Mouse (Mus musculus): ENCODE data around the gene Cited2.

The Cited2 gene

DNA sequence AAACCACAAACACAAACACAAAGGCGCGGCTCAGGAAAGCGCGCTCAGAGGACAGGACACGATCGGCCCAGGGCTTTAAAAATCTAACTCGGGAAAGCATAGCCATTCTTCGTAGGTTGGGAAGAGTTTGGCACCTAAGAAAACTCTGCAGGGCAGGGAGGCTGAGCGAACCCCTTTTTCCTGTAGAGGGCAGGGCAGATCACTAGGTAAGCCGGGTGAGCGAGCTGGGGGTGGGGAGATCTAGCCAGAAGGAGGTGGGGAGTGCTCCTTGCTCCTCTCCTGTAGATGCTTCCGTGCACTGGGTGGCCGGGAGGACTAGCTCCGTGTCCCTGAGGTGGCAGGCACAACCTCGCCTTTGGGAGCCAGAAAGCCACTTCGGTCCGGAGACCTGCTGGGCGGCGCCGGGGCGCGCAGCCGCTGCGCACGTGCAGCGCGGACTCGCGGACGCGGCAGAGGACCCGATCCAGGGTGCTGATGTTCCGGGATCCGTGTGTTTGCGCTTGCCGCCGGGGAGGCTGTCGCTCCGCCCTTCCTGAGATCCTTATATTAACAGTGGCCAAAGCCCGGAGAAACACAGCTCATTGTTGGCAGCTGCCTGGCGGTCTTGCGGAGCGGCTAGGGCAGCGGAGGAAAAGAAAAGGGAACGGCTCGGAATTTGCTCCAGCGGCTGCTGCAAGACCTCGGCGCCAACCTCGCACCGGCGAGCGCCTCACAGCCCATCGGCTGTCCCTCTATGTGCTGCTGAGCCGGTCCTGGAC is at the start of gene Cited2:
Gene Cited2, plus strand, starts transcription at position 566 of the 758 bp plus-strand sequence.
- DNase-seq: peak; percentile 95

- no peak for DNase-seq
These were observed 48.6 kb upstream of the Cited2 start for GRCm38 (mm10) chr10:17674454-17674853.

DNA sequence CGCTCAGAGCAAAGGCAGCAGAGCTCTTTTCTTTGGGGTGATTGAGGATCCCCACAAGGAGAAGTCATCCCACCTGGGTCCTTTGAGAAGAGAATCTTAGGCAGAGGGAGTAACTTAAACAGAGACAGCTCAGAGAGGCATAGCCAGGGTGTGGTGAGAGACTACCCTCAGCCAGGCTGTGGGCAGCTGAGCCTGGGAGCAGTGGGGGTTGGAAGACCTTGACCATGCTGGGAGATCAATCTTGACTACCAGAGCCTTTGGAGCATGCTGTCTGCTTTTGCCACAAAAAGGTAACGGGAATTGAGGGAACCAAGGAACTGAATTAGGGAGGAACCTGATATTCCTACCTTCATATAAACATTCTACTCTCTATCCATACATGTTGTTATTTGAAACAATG is 48.1 kb upstream of the Cited2 start:
- DNase-seq: no peak

- no peak for DNase-seq
These were observed 46.6 kb upstream of the Cited2 start for GRCm38 (mm10) chr10:17676464-17676863.

DNA sequence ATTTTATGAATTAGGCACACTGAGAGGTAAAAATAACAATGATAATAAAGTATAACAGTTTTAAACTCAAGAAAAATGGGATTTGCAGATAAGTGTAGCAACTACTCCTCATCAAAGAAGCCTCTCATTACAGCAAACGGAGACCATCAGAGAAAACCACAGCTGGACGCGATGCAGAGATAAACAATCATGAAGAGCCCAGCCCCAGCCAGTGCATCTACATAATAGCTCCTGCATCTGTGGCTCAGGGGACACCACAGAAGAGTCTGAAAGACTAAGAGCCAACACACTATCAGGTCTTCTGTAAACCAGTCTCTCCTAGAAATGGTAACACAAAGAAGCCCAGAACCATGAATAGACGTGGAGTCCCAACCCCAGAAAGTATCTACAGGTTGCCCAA is 45.7 kb upstream of the Cited2 start:
- DNase-seq: peak; percentile 31

DNA sequence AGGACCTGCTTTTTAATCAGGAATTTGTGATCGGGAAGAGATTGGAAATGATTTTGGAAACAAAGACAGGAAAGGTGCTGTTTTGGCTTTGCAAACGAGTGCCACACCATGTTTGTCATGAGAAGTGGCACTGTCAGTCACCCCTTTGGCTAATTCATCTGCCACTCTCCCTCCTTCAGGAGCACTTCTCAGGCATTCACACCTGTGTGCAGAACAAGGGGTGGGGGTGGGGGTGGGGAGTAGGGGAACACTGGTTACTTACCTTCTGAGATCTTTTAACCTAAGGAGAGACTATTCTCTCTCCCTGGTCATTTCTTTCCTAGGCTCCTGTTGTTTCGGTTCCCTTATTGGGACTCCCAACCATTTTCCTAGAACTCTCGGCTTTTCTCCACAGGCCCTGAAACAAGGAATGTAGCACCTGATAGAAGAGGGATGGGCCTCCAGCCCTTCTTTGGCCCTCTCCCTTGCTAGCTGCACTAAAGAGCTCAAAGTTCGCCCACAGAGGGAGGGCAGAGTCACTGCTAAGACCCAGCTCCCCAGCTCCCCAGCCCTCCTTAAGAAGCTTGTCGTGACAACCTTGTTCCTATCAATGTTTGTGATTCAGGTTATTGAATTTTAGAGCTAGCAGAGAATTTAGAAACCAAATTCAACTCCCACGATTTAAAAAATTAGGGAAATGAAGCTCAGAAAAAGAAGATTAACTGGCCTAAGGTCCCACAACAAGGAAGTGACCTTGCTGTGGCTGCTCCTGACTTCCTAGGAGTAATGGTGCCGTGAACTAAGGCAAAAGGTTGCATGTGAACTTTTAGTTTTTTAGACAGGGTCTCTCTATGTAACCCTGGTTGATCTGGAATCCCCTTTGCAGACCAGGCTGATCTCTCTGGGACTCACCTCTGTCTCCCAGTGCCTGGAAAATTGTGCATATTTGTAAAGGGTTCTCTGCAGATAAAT is 42.3 kb upstream of the Cited2 start:
- DNase-seq: no peak

GRCm38 (mm10) chr10:17681386-17681785 is 41.6 kb upstream of the Cited2 start:
- no peak for DNase-seq

DNA sequence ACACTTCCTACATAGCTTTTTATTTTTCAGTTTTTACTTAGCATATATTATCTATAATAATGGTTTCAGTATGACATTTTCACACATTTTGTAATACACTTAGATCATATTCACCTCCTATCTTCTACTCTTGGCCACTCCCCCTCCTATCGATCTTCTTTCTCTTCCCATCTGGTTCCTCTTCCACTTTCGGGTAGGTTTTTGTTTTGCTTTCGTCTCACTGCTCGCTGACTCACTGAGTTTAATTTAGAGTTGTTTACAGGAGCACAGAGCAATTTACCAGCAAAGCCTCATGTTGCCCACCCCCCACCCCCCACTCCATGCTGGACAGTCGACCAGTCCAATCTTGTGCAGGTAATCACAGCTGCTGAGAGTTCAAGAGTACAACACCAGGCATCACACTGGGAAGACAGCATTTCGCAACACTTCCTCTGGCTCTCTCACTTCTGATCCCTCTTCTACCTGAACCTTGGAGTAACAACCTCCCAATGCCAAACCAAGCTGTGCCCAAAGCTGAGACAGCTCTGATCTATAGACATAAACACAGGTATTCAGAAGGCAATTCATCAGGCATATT is 39.1 kb upstream of the Cited2 start:
- DNase-seq: no peak

GRCm38 (mm10) chr10:17689806-17690205 is 33.2 kb upstream of the Cited2 start:
- DNase-seq: no peak

- no peak for DNase-seq
These were observed 31.3 kb upstream of the Cited2 start for GRCm38 (mm10) chr10:17691709-17692108.

- no peak for DNase-seq
These were observed 27.2 kb upstream of the Cited2 start for GRCm38 (mm10) chr10:17695801-17696200.

- DNase-seq: no peak
These were observed 25.4 kb upstream of the Cited2 start for GRCm38 (mm10) chr10:17697376-17698265.

GRCm38 (mm10) chr10:17705466-17705973 is 17.5 kb upstream of the Cited2 start:
- DNase-seq: no peak

DNA sequence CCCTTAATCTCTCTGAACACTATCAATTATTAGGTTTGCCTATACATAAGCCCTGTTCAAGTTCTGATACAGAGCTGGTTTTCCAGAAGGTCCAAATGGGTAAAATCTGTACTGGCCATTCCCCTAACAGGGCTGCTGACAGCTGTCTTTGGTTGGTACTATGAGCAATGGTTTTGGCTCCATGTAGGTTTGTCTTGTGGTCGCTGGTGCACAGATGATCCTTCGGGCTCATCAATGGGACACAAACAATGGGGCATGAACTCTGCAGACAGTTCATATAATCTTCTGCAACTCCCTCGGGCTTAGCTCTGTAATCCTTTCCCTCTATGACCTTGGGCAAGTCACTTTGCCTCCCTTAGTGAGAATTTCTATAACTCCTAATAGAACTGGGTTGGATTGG is 12.3 kb upstream of the Cited2 start:
- DNase-seq: no peak

DNA sequence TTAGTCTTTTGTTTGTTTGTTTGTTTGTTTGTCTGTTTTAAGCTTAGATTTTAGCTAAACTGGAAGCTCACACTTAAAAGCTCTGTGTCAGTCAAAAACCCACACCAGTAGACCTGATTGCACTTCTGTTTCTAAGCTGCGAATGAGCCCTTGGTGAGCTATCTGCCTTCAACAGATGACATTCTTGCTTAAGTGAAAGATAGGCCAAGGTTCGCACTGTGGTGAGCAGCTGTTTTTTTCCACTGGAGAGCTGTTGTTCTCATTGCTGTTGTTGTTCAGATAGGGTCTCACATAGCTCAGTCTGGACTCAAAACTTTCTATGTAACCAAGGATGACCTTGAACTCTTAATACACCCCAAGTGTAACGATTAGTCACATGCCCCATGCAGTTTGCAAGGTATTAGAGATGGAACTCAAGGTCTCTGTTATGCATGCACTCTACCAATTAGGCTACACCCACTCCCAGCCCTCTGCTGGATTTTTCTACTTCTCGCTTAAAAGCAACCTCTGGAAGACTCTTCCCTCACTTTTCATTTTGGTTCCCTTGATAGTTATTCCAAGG is 3.9 kb upstream of the Cited2 start:
- DNase-seq: peak; percentile 53

DNA sequence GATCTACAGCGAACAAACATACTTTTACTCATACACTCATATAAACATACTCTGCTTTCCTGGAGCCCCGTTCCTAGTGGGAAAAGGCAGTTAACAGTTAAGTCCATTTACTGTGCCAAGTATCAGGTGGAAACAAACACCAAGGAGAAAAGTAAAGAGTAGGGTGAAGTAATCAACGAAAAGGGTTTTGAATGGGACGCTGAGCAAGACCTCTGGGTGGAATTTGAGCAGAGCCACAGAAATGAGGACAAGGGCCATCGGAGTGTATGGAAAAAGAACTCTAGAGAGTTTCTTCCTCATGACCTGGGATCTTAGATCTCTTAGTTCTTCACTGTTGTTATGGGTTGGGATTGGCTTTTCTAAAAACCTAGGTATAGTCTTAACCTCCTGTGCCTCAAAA is 3.4 kb upstream of the Cited2 start:
- no peak for DNase-seq

DNA sequence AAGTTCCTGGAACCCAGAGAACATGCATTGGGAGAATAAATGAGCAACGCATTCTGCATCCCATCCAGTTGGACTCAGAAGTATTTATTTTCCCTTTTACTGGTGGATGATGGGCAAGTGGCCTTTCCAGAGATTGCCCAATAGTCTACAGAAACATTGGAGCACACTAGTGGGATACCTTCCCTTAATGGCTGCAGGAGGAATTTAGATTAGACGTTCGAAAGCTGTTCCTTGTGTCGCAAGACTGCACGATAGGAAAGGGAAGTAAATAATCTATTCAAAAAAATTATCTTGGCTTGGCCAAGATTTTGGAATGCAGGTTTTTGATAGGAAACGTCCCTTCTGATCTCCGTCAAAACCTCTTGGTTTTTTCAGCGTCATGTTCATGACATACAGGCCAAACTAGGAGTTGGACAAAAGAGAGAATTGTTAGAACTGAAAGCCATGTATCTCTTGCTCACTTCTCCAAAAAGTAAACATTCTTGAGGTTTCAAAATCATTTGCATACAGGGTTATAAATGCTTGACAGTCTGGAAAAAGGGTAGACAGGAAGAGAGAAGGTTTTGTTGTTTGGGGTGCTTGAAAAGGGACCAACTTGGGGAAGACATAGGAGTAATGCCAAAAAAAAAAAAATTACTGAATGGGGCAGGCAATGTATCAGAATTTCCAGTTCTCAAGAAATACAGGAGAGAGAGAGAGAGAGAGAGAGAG is 2.0 kb upstream of the Cited2 start:
- DNase-seq: no peak

DNA sequence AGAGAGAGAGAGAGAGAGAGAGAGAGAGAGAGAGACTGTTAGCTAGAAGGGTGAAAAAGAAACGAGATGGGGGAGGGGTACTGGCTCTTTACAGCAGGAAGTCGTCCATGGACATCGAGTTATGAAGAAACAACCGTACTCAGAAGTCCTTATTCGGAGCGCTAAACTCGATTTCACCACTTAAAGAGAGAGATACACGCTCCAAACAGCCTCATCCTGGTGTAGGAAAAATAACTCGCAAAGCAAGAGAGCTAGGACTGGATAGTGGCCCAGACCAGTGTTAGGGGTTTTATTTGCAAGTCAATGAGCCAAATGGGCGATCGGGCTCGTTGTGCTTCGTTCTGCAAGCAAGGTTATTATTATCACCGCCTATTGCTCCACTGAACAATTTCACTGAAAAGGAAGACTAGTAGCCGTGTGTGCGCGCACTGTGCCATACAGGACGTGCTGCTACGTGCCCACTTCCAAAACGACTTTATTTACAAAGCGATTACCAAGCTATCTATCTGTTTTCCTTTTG is 1.4 kb upstream of the Cited2 start:
- DNase-seq: peak; percentile 24

DNA sequence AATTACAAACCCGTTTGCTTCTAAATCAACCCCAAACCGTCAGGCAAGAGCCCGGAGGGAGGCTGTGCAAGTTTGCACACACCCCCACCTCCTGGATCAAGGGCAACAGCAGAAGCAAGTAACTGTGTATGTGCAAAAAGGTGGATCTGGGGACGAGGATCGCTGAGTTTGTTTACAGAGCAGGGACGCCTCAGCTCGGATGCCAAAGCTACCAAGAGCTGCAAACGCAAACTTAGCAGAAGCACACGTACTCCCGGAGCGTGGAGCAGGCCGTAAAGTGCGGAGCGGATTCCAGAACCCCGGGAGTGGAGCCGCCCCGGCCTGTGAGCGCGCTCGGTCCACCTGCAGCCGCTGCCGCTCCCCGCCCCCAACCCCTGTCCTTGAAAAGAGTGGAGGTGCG is 860 bp upstream of the Cited2 start:
- DNase-seq: peak; percentile 93

DNA sequence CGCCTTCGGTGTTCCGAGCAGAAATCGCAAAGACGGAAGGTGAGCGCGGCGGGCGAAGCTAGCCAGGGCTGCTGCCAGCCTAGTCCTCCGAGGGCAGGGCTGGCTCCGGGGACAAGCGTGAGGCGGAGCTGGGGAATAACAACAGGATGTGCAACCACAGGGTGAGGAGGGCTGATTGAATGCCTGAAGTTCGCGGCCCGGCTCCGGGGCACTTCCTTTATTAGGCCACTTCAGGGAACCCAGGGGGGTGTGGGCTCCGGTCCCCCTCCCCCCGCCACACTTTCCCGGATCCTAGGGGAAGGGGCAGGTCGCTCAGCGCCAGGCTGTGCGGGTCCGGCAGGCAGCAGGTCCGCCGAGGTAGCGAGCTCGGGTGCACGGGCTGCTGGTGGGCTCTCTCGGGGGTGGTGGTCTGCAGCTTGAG is 413 bp downstream of the Cited2 start:
- DNase-seq: no peak
